Mouse (Mus musculus): ENCODE data around the gene Stra6. TPM values are rescaled to one million over a fixed set of nuclear protein-coding genes. Genes with fewer than 3 reads are reported as not detected.

Gene Stra6
- polyA plus RNA-seq, 1 experiment from 2014 or later = 10.1 TPM

DNA sequence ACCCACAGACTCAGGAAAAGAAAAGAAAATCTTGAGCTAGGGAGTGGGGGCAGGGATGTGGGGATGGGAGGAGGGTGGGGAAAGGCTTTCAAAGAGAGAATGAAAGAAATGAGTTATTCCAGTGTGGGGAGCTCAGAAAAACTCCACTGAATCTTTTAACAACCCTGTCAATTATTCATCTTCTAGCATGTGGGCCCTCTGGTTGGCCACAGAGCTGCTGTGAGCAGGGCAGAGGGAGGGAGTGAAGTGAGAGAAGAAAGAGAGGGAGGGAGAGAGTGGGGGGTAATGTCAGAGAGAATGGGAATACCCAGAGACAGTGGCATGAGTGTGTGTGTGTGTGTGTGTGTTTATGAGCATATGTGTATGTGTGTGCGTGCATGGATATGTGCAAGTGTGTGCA lies 9.6 kb upstream of the Stra6 start:
- Histone ChIP-seq H3K9me3 (ENCODE audit: control insufficient read depth, low read length) (no peaks in the 10 kb centered on the region), H3K27me3 (ENCODE audit: control insufficient read depth, insufficient read depth, low read length) (no peaks in the 10 kb centered on the region), H3K4me3 (replicated peaks; ENCODE audit: low read depth, low read length) (no peak overlapping the region), H3K9ac (replicated peaks; ENCODE audit: low read length) (no peak overlapping the region), H3K36me3 (ENCODE audit: control insufficient read depth, insufficient read depth, low read length) (no peaks in the 10 kb centered on the region), H3K4me1 (ENCODE audit: control insufficient read depth, insufficient read depth, low read length) (peaks cover 51% of the 10 kb centered on the region), H3K27ac (replicated peaks; ENCODE audit: low read depth, low read length) (peak overlapping the region; percentile 76), H3K4me2 (ENCODE audit: low read length) (no peak overlapping the region)
- DNase-seq (no peak), ATAC-seq (ENCODE audit: low FRiP score, low TSS enrichment) (no peak)
- WGBS = 93% methylated on average over 1 of the region's 1 CpGs

DNA sequence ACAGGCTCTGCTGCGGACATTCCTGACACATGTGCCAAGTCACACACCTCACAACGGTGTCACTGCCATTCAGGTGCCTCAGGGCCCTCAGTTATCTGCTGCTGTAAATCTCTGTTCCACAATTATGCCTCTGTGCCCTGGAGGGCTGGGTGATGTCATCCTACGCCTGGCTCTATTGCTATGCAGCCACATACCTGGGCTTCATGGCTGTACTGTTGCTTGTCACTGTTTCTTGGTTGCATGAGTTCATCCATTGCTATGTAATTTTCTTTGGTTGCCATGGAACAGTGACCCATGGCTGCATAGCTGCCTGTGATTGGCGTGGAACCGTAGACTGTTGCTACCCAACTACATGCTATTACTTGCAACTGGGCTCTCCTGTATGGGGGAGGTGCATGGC lies 7.9 kb upstream of the Stra6 start:
- ATAC-seq (ENCODE audit: low FRiP score, low TSS enrichment) = no peak
- 66% methylated on average over 5 of the region's 5 CpGs for WGBS
- no peaks in the 10 kb centered on the region for H3K9me3 ChIP-seq (ENCODE audit: control insufficient read depth, low read length)
- H3K9ac ChIP-seq (replicated peaks; ENCODE audit: low read length) = no peak overlapping the region
- H3K4me2 ChIP-seq (ENCODE audit: low read length) = no peak overlapping the region
- peaks cover 54% of the 10 kb centered on the region for H3K4me1 ChIP-seq (ENCODE audit: control insufficient read depth, insufficient read depth, low read length)
- DNase-seq = no peak
- no peak overlapping the region for H3K4me3 ChIP-seq (replicated peaks; ENCODE audit: low read depth, low read length)
- peak overlapping the region; percentile 64; the same call in 1 of the 2 replicates for H3K27ac ChIP-seq (replicated peaks; ENCODE audit: low read depth, low read length)
- H3K27me3 ChIP-seq (ENCODE audit: control insufficient read depth, insufficient read depth, low read length) = no peaks in the 10 kb centered on the region
- no peaks in the 10 kb centered on the region for H3K36me3 ChIP-seq (ENCODE audit: control insufficient read depth, insufficient read depth, low read length)

DNA sequence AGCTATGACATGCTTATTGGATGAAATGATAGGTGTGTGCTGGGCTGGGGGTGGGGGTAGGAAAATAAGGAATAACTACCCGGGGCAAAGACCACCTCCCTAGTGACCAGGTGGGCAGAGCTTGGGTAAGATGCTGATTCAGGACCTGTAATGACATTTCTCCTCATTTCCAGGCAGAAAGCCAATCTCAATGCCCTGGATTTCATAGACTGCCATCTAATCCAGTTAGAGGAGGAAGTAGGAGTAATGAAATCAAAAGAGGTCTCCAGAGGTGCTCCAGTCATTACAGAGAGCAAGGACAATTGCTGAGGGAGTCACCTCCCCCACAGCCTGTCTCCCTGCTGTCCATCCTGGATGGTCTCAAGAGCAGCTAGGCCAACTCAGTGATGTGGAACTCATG lies 3.7 kb upstream of the Stra6 start:
- Histone ChIP-seq H3K9me3 (ENCODE audit: control insufficient read depth, low read length) (no peaks in the 10 kb centered on the region), H3K4me3 (replicated peaks; ENCODE audit: low read depth, low read length) (no peak overlapping the region), H3K27ac (replicated peaks; ENCODE audit: low read depth, low read length) (peak overlapping the region; percentile 83), H3K27me3 (ENCODE audit: control insufficient read depth, insufficient read depth, low read length) (no peaks in the 10 kb centered on the region), H3K36me3 (ENCODE audit: control insufficient read depth, insufficient read depth, low read length) (no peaks in the 10 kb centered on the region), H3K4me1 (ENCODE audit: control insufficient read depth, insufficient read depth, low read length) (peaks cover 70% of the 10 kb centered on the region), H3K4me2 (ENCODE audit: low read length) (no peak overlapping the region), H3K9ac (replicated peaks; ENCODE audit: low read length) (no peak overlapping the region)
- DNase-seq (no peak), ATAC-seq (ENCODE audit: low FRiP score, low TSS enrichment) (no peak)
- WGBS = 27% methylated on average over 1 of the region's 1 CpGs

DNA sequence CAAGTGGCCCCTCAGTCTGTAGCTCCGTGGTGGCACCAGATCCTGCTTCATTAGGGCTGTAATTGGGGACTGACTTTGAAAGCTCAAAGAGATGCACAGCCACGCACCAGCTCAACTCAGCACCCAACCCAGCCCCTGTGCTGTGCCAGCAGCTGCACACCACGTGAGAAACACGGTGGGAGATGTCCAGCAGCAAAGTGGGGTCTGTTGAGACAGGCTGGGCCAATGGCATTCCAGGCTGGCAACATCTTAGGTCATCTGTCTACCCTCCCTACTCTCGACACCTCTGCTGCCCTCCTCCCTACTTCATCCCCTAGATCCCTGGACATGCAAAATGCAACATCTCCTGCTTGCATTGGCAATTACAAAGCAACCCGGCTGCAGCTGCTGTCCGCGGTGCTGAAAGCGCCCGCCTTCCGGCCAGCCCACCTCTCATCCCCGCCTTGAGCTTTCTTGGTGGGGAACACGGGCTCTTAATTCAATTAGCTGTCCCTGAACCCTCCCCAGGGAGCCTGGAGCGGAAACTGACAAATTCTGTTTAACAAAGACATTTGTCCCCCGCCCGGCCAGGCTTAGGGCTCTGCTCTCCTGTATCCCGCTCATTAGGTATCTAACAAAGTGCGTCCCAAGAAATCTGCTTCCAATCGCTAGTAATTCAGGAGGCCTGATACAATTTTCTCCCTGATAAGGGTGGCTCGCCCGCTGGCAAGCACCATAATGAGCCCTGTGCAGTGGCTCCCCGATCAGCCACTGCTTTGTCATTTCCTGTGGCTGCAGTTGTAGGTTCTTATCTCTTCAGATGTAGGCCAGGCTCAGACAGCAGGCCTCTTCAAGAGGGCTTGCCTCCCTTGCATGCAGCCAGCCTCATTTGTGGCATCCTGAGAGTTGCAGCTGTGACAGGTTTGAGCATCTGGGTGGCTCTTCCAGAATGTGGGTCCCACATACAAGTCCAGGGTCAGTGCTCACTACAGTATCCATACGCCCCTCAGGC lies 2.6 kb upstream of the Stra6 start:
- Histone ChIP-seq H3K27me3 (ENCODE audit: control insufficient read depth, insufficient read depth, low read length) (no peaks in the 10 kb centered on the region), H3K4me2 (ENCODE audit: low read length) (peak overlapping the region; percentile 17; the same call in 1 of the 2 replicates), H3K4me1 (ENCODE audit: control insufficient read depth, insufficient read depth, low read length) (peaks cover 71% of the 10 kb centered on the region), H3K27ac (replicated peaks; ENCODE audit: low read depth, low read length) (peak overlapping the region; percentile 83), H3K9me3 (ENCODE audit: control insufficient read depth, low read length) (no peaks in the 10 kb centered on the region), H3K9ac (replicated peaks; ENCODE audit: low read length) (0 out of 2 replicates have a peak overlapping the region, but pooled peaks have one; percentile 26), H3K4me3 (replicated peaks; ENCODE audit: low read depth, low read length) (no peak overlapping the region), H3K36me3 (ENCODE audit: control insufficient read depth, insufficient read depth, low read length) (no peaks in the 10 kb centered on the region)
- 6% methylated on average over 23 of the region's 23 CpGs for WGBS
- peak; percentile 66 for ATAC-seq (ENCODE audit: low FRiP score, low TSS enrichment)
- peak; percentile 84 for DNase-seq

DNA sequence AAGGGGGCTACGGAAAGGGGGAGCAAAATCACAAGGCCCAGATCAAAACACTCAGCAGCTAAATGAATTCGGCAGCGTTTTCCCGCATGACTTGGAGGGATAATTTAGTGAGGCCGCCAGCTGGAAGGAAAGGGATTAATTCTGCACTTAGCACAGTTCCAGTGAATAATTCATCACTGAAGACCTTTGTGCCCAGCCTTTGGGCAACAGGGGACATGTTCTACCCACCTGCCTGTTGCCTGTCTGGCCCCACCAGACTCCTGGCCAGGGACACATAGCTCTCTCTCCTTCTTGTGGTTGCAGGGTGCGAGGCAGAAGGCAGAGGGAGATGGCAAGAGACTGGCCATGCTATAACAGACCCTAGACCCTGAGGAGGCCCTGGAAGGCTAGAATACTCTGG lies 1.9 kb downstream of the Stra6 start:
- peak; percentile 82 for DNase-seq

DNA sequence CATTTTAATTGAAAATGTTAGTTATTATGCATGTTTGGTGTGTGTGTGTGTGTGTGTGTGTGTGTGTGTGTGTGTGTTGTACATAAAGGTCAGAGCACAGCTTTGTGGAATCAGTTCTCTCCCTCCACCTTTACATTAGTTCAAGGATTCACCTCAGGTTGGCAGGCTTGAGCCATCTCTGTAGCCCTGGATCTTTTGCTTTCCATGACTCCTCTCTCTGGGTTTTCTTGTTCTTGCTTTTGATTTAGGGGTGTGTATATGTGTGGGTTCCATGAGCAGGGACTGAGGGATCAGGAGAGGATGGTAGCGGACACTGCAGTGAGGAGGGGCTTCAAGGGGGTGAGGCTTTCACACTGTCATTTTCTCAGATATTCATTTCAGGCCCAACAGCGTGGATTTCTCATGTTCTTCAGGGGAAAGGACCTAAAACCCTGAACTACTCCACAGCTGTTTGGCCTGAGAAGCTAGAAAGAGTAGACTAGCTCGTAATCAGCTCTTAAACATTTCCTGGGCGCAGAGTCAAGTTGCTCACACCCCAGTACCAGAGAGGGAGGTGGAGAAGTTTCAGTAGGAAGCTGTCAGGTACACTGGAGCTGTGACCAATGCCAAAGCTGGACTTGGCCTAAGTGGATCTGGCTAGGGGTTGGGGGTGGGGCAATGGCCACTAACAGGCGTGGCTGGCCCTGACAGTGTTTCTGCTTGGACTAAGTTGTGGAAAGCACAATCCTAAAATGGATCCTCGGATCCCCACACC lies 2.6 kb downstream of the Stra6 start:
- no peak for ATAC-seq (ENCODE audit: low FRiP score, low TSS enrichment)
- Histone ChIP-seq H3K4me3 (replicated peaks; ENCODE audit: low read depth, low read length) (no peak overlapping the region), H3K9ac (replicated peaks; ENCODE audit: low read length) (no peak overlapping the region), H3K9me3 (ENCODE audit: control insufficient read depth, low read length) (no peaks in the 10 kb centered on the region), H3K4me1 (ENCODE audit: control insufficient read depth, insufficient read depth, low read length) (peaks cover 64% of the 10 kb centered on the region), H3K27me3 (ENCODE audit: control insufficient read depth, insufficient read depth, low read length) (no peaks in the 10 kb centered on the region), H3K36me3 (ENCODE audit: control insufficient read depth, insufficient read depth, low read length) (no peaks in the 10 kb centered on the region), H3K4me2 (ENCODE audit: low read length) (no peak overlapping the region), H3K27ac (replicated peaks; ENCODE audit: low read depth, low read length) (peak overlapping the region; percentile 79)
- DNase-seq = no peak
- WGBS = 84% methylated on average over 6 of the region's 6 CpGs

More for the DNA sequence above, 1.9 kb downstream of the Stra6 start:
- Histone ChIP-seq H3K36me3 (ENCODE audit: control insufficient read depth, insufficient read depth, low read length) (no peaks in the 10 kb centered on the region), H3K9ac (replicated peaks; ENCODE audit: low read length) (no peak overlapping the region; the same call in 1 of the 2 replicates), H3K9me3 (ENCODE audit: control insufficient read depth, low read length) (no peaks in the 10 kb centered on the region), H3K4me3 (replicated peaks; ENCODE audit: low read depth, low read length) (no peak overlapping the region), H3K27me3 (ENCODE audit: control insufficient read depth, insufficient read depth, low read length) (no peaks in the 10 kb centered on the region), H3K27ac (replicated peaks; ENCODE audit: low read depth, low read length) (peak overlapping the region; percentile 79), H3K4me2 (ENCODE audit: low read length) (no peak overlapping the region; the same call in 1 of the 2 replicates), H3K4me1 (ENCODE audit: control insufficient read depth, insufficient read depth, low read length) (peaks cover 70% of the 10 kb centered on the region)
- peak; percentile 49; the same call in 1 of the 2 replicates for ATAC-seq (ENCODE audit: low FRiP score, low TSS enrichment)
- 3% methylated on average over 6 of the region's 6 CpGs for WGBS

DNA sequence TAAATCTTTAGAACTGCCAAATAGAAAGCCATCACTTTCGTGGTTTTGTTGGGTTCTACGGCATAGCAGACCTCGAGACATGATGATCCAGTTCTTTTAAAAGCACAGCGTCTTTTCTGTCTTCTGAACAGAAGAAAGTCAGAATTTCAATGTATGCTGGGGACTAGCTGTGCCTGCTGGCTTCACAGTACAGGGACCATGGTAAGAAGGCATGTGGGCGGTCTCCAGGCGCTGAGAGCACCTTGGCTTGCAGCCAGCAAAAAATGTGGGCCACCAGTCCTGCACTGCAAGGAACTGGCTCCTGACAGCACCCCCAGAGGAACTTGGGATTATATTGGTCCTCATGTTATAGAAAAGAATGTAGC lies 3.1 kb downstream of the Stra6 start:
- DNase-seq = no peak
- 72% methylated on average over 6 of the region's 6 CpGs for WGBS
- Histone ChIP-seq H3K9me3 (ENCODE audit: control insufficient read depth, low read length) (no peaks in the 10 kb centered on the region), H3K27ac (replicated peaks; ENCODE audit: low read depth, low read length) (peak overlapping the region; percentile 79), H3K4me1 (ENCODE audit: control insufficient read depth, insufficient read depth, low read length) (peaks cover 60% of the 10 kb centered on the region), H3K4me3 (replicated peaks; ENCODE audit: low read depth, low read length) (no peak overlapping the region), H3K9ac (replicated peaks; ENCODE audit: low read length) (no peak overlapping the region), H3K36me3 (ENCODE audit: control insufficient read depth, insufficient read depth, low read length) (no peaks in the 10 kb centered on the region), H3K27me3 (ENCODE audit: control insufficient read depth, insufficient read depth, low read length) (no peaks in the 10 kb centered on the region), H3K4me2 (ENCODE audit: low read length) (no peak overlapping the region)
- no peak for ATAC-seq (ENCODE audit: low FRiP score, low TSS enrichment)

DNA sequence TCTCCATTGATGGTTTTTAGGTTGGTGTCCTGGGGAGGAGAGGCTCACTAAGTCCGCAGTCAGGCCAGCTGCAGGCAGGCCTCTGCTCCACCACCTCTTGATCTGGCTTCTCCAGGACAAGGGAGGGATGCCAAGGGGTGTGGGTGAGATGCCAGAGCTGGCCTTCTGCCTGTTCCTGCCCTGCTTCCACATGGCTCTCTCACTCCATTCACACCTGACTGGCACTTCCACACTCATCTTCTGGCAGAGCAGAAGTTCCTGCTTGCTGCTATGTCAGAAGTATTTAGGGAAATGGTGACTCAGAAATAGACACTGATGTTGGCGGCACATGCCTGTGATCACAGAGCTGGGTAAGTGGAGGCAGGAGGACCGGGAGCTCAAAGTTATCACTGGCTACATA lies 4.0 kb downstream of the Stra6 start:
- Histone ChIP-seq H3K27ac (replicated peaks; ENCODE audit: low read depth, low read length) (no peak overlapping the region), H3K4me2 (ENCODE audit: low read length) (no peak overlapping the region), H3K4me3 (replicated peaks; ENCODE audit: low read depth, low read length) (no peak overlapping the region), H3K9ac (replicated peaks; ENCODE audit: low read length) (no peak overlapping the region), H3K27me3 (ENCODE audit: control insufficient read depth, insufficient read depth, low read length) (no peaks in the 10 kb centered on the region), H3K4me1 (ENCODE audit: control insufficient read depth, insufficient read depth, low read length) (peaks cover 60% of the 10 kb centered on the region), H3K36me3 (ENCODE audit: control insufficient read depth, insufficient read depth, low read length) (no peaks in the 10 kb centered on the region), H3K9me3 (ENCODE audit: control insufficient read depth, low read length) (no peaks in the 10 kb centered on the region)
- ATAC-seq (ENCODE audit: low FRiP score, low TSS enrichment) (no peak), DNase-seq (no peak)
- WGBS = 92% methylated on average over 3 of the region's 3 CpGs

All from midbrain, embryonic 14.5 days (tissue).